Mouse (Mus musculus) thymus, adult 2 months (tissue): ENCODE measurements at regions not wholly inside any gene's neighbourhood (a gene's known extent, or its start where the extent isn't known, plus 50 kb on each side); places are given as distances from the start of the nearest gene placed in this dataset.

Experiments
- CTCF ChIP-seq: fragments of 200-500 bp; IDR thresholded peaks from 2 replicates; pipeline ENCODE4 v1.5.1; 2012; ENCODE audit warnings: mild to moderate bottlenecking, control low read depth, low read length, moderate library complexity, borderline replicate concordance; ENCODE audit not compliant: control insufficient read depth, poor library complexity, insufficient read depth; ENCODE audit errors: extremely low read depth
- POLR2A ChIP-seq: fragments of 200-500 bp; IDR thresholded peaks from 2 replicates; pipeline ENCODE4 v1.6.1; 2012; ENCODE audit warnings: mild to moderate bottlenecking, low read length, control low read depth, moderate library complexity; ENCODE audit not compliant: control insufficient read depth, poor library complexity, insufficient read depth; ENCODE audit errors: extremely low read depth

DNA sequence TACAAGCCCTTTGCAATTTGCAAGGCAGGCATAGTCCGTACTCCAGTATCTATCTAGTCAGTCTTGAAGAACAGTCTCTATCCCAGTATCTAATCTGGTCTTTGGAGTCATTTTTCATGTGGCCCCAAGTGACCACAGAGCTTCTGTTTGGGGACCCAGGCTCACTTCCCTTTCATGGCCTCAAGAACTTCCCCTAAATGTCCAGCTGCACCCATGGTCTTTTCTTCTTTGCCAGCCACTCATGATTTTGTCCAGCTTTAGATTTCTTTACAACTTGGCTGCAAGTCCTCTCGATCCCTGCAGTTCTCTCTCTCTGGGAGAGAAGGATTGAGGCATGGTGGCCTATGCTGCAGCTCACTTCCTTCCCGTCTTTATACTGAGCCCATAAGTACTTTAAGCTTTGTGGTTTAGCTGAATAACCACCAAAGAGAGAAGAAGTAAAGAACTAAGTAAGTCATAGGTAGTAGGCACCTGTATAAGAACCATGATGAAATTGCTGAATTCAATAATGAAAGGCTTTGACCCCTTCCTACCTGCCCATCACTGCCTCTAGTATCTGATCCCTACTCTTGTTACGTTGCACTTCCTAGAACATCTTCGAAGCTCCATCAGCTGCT, 62.1 kb upstream of the Cited2 start:
- TF ChIP-seq CTCF (no peak), POLR2A (no peak)
